Mouse (Mus musculus): ENCODE results near the gene Wdr24. TPM values are rescaled to one million over a fixed set of nuclear protein-coding genes. Genes with fewer than 3 reads are reported as not detected.

Gene Wdr24
- polyA plus RNA-seq, 1 experiment from 2014 or later: 29.7 TPM

GRCm38 (mm10) chr17:25827546-25828222 lies 4.3 kb downstream of the Wdr24 start:
- Histone ChIP-seq H3K4me1 (ENCODE audit: control insufficient read depth, insufficient read depth, low read depth, low read length) (peaks cover 64% of the 10 kb centered on the region), H3K9ac (ENCODE audit: low read depth, low read length) (no peak overlapping the region), H3K9me3 (ENCODE audit: control insufficient read depth, low read length) (no peaks in the 10 kb centered on the region), H3K36me3 (ENCODE audit: control insufficient read depth, insufficient read depth, low read length) (peaks cover 21% of the 10 kb centered on the region), H3K4me3 (ENCODE audit: low read length) (no peak overlapping the region), H3K27me3 (replicated peaks; ENCODE audit: control insufficient read depth, insufficient read depth, low read length) (no peaks in the 10 kb centered on the region), H3K4me2 (ENCODE audit: low read length) (no peak overlapping the region), H3K27ac (ENCODE audit: low read depth, low read length) (no peak overlapping the region; the same call in 1 of the 2 replicates)
- no peak for ATAC-seq
- WGBS: 91% methylated on average over 22 of the region's 22 CpGs

DNA sequence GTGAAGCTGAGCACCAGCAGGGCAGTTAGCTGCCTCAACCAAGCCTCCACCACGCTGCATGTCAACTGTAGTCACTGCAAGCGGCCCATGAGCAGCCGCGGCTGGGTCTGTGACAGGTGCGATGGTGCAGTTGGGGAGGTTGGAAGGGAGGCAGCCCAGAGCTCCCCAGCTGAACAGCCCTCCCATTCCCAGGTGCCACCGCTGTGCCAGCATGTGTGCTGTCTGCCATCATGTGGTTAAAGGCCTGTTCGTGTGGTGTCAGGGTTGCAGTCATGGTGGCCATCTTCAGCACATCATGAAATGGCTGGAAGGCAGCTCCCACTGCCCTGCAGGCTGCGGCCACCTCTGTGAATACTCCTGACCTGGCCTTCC lies 4.8 kb downstream of the Wdr24 start:
- whole genome bisulfite sequencing: 83% methylated on average over 8 of the region's 8 CpGs
- H3K36me3 ChIP-seq (ENCODE audit: control insufficient read depth, insufficient read depth, low read length): peaks cover 21% of the 10 kb centered on the region

DNA sequence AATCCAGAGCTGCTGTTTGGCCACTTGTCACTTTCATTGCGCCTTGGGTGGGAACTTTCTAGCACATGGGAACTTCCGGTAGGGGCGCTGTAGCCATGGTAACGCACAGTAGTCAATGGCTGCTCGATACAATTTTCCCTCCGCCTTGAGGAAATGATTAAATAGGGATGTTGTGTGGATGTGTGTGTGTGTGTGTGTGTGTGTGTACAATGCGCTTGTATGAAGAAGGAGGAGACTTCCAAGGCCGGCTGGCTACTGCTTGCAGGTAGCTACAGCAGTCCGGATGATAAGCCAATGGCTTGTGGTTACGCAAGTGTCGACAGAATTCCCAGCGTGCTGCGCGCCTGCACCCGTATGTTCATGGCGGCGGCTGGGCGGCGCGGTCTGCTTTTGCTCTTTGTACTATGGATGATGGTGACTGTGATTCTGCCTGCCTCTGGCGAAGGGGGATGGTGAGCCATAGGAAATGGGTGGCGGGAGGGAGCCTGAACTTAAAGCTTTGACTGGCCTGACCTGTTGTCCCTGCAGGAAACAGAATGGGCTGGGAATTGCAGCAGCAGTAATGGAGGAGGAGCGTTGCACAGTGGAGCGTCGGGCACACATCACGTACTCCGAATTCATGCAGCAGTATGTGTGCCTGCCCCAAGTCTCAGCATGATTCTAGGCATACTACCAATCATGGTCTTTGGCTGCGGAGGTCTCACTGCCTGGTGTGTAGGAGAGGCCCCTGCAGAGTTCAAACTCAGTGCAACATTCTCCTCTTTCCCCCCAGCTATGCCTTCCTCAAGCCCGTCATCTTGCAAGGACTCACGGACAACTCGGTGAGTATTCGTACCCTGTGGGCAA lies 5.5 kb downstream of the Wdr24 start, which contains the start of gene Jmjd8:
Gene Jmjd8 (plus strand): TSS at position 156 of the 846 bp plus-strand sequence.
- Histone ChIP-seq H3K36me3 (ENCODE audit: control insufficient read depth, insufficient read depth, low read length) (peaks cover 21% of the 10 kb centered on the region), H3K4me3 (ENCODE audit: low read length) (peak within 1 kb of the TSS; percentile 63), H3K4me2 (ENCODE audit: low read length) (peak within 1 kb of the TSS; percentile 69), H3K9me3 (ENCODE audit: control insufficient read depth, low read length) (no peaks in the 10 kb centered on the region), H3K9ac (ENCODE audit: low read depth, low read length) (peak within 1 kb of the TSS; percentile 81), H3K27me3 (replicated peaks; ENCODE audit: control insufficient read depth, insufficient read depth, low read length) (no peaks in the 10 kb centered on the region), H3K27ac (ENCODE audit: low read depth, low read length) (peak within 1 kb of the TSS; percentile 92), H3K4me1 (ENCODE audit: control insufficient read depth, insufficient read depth, low read depth, low read length) (peaks cover 63% of the 10 kb centered on the region)
- ATAC-seq: peak; percentile 62
- 1% methylated on average over 32 of the region's 32 CpGs for WGBS

More for the DNA sequence above, 4.8 kb downstream of the Wdr24 start:
- H3K27ac ChIP-seq (ENCODE audit: low read depth, low read length): peak overlapping the region; percentile 92
- peak overlapping the region; percentile 81 for H3K9ac ChIP-seq (ENCODE audit: low read depth, low read length)
- H3K4me1 ChIP-seq (ENCODE audit: control insufficient read depth, insufficient read depth, low read depth, low read length): peaks cover 62% of the 10 kb centered on the region
- ATAC-seq: no peak
- H3K4me3 ChIP-seq (ENCODE audit: low read length): peak overlapping the region; percentile 63
- peak overlapping the region; percentile 69 for H3K4me2 ChIP-seq (ENCODE audit: low read length)
- no peaks in the 10 kb centered on the region for H3K9me3 ChIP-seq (ENCODE audit: control insufficient read depth, low read length)
- no peaks in the 10 kb centered on the region for H3K27me3 ChIP-seq (replicated peaks; ENCODE audit: control insufficient read depth, insufficient read depth, low read length)

GRCm38 (mm10) chr17:25829558-25830017 lies 6.2 kb downstream of the Wdr24 start:
- ATAC-seq: no peak
- 47% methylated on average over 8 of the region's 8 CpGs for WGBS
- Histone ChIP-seq H3K4me1 (ENCODE audit: control insufficient read depth, insufficient read depth, low read depth, low read length) (peaks cover 63% of the 10 kb centered on the region), H3K9ac (ENCODE audit: low read depth, low read length) (peak overlapping the region; percentile 81), H3K27me3 (replicated peaks; ENCODE audit: control insufficient read depth, insufficient read depth, low read length) (no peaks in the 10 kb centered on the region), H3K4me2 (ENCODE audit: low read length) (peak overlapping the region; percentile 69), H3K9me3 (ENCODE audit: control insufficient read depth, low read length) (no peaks in the 10 kb centered on the region), H3K36me3 (ENCODE audit: control insufficient read depth, insufficient read depth, low read length) (peaks cover 21% of the 10 kb centered on the region), H3K4me3 (ENCODE audit: low read length) (peak overlapping the region; percentile 63), H3K27ac (ENCODE audit: low read depth, low read length) (peak overlapping the region; percentile 92)

DNA sequence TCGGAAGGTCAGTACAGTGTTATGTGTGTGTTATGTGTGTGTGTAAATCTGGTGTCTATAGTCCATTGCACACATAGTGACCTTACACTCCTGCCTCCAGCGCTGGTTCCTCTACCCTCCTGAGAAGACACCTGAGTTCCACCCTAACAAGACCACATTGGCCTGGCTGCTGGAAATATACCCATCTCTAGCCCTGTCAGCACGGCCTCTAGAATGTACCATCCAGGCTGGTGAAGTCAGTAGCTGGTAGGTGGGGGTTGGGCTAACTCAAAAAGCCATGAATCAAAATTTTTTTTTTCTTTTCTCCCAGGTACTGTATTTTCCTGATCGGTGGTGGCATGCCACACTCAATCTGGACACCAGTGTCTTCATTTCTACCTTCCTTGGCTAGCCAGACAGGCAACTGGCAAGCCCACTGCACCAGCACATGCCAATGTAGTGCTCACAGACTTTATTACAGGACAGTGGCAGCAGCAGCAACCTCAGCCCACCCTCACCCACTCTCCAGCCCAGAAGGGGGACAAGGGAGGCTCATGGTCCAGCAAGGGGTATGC lies 6.8 kb downstream of the Wdr24 start:
- H3K9me3 ChIP-seq (ENCODE audit: control insufficient read depth, low read length): no peaks in the 10 kb centered on the region
- H3K4me3 ChIP-seq (ENCODE audit: low read length): peak overlapping the region; percentile 63
- peaks cover 63% of the 10 kb centered on the region for H3K4me1 ChIP-seq (ENCODE audit: control insufficient read depth, insufficient read depth, low read depth, low read length)
- peak overlapping the region; percentile 69 for H3K4me2 ChIP-seq (ENCODE audit: low read length)
- H3K27me3 ChIP-seq (replicated peaks; ENCODE audit: control insufficient read depth, insufficient read depth, low read length): no peaks in the 10 kb centered on the region
- H3K36me3 ChIP-seq (ENCODE audit: control insufficient read depth, insufficient read depth, low read length): peaks cover 21% of the 10 kb centered on the region
- H3K9ac ChIP-seq (ENCODE audit: low read depth, low read length): no peak overlapping the region
- no peak for ATAC-seq
- no peak overlapping the region for H3K27ac ChIP-seq (ENCODE audit: low read depth, low read length)
- 80% methylated on average over 4 of the region's 4 CpGs for WGBS

DNA sequence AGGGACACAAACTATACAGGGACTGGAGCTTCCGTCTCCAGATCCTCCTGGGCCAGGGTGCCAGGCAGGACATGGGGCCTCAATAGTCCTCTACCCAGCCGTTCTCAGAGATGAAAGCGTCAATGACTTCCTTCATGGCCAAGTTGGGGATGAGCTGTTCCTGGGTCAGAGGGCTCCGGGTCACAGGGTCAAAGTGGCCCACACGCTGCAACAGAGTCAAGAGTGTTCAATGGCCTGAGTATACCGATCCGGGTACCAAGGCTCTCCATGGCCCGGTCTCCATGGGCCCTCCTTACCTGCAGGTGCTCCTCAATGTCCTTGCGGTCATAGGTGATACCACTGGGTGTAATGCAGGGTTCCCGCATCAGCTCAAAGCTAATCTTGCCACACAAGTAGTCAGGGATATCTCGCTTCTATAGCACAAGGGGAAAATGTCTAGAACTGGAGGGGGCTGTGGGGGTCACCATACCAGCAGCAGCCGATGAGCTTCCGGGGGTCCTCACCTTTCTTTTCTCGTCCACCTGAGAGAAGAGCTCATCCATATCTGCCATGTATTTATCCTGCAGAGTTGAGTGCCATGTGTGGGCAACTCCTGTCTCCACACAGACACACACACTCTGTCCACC lies 7.5 kb downstream of the Wdr24 start:
- Histone ChIP-seq H3K4me3 (ENCODE audit: low read length) (peak overlapping the region; percentile 74; the same call in 1 of the 2 replicates), H3K4me2 (ENCODE audit: low read length) (peak overlapping the region; percentile 78), H3K9ac (ENCODE audit: low read depth, low read length) (no peak overlapping the region), H3K27ac (ENCODE audit: low read depth, low read length) (no peak overlapping the region), H3K27me3 (replicated peaks; ENCODE audit: control insufficient read depth, insufficient read depth, low read length) (no peaks in the 10 kb centered on the region), H3K36me3 (ENCODE audit: control insufficient read depth, insufficient read depth, low read length) (peaks cover 24% of the 10 kb centered on the region), H3K9me3 (ENCODE audit: control insufficient read depth, low read length) (no peaks in the 10 kb centered on the region), H3K4me1 (ENCODE audit: control insufficient read depth, insufficient read depth, low read depth, low read length) (peaks cover 67% of the 10 kb centered on the region)
- WGBS: 85% methylated on average over 14 of the region's 14 CpGs
- ATAC-seq: no peak

DNA sequence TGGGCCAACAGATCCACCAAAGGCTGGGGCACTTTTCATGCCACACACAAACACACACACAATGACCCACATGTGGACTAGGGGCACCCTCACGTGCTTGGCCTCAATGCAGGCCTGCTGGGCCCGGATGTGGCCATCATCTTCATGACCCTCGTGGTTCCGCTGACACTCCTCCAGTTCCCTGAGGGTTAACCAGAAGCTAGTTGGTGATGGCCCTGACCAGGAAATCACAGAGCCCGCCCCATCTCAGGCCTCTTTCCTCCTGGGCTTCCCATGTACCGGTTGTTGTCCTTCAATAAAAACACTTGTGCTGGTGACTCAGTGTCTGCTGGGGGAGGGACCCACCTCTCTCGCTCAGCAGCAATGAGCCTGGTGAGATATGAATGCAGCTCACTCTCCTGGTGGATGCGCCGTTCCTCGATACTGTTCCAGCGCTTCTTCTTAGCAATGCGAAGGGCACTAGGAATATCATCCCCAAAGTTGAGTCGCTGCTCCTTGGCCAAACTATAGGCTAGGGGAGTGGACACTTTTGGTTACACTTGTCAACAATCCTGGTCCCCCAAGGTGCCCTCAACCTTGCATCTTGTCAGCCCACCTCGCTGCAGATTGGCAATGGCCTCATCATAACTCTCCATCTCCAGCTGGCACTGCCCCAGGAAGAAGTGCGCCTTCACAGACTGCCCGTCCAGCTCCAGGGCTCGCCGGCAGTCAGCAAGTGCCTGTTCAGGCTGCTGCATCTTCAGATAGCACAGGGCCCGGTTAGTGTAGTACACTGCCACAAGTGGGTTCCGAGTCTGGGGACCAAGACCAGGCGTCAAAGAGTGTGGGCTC lies 8.2 kb downstream of the Wdr24 start:
- ATAC-seq: no peak
- no peaks in the 10 kb centered on the region for H3K9me3 ChIP-seq (ENCODE audit: control insufficient read depth, low read length)
- no peaks in the 10 kb centered on the region for H3K27me3 ChIP-seq (replicated peaks; ENCODE audit: control insufficient read depth, insufficient read depth, low read length)
- peak overlapping the region; percentile 76 for H3K9ac ChIP-seq (ENCODE audit: low read depth, low read length)
- H3K27ac ChIP-seq (ENCODE audit: low read depth, low read length): peak overlapping the region; percentile 98
- peak overlapping the region; percentile 74 for H3K4me3 ChIP-seq (ENCODE audit: low read length)
- WGBS: 55% methylated on average over 21 of the region's 21 CpGs
- H3K4me1 ChIP-seq (ENCODE audit: control insufficient read depth, insufficient read depth, low read depth, low read length): peaks cover 71% of the 10 kb centered on the region
- H3K36me3 ChIP-seq (ENCODE audit: control insufficient read depth, insufficient read depth, low read length): peaks cover 22% of the 10 kb centered on the region
- peak overlapping the region; percentile 78 for H3K4me2 ChIP-seq (ENCODE audit: low read length)

All from hindbrain, embryonic 16.5 days (tissue).